Mouse (Mus musculus) liver, embryonic 16.5 days (tissue): Measurements from ENCODE around the gene Kmt2d. TPM values are rescaled to one million over a fixed set of nuclear protein-coding genes. Genes with fewer than 3 reads are reported as not detected.
A peak's percentile ranks its signal among the peaks of the same experiment; 100 is the strongest.

Experiments
- ATAC-seq: fragments of 200-750 bp; cut with Nextera tagmentation; 2 replicates; pipeline ENCODE4 v1.8.0; 2017; ENCODE audit warnings: low read depth, mild to moderate bottlenecking, moderate number of reproducible peaks, moderate library complexity
- H3K27ac ChIP-seq: fragments of 300-500 bp; sonication (generic); 2 replicates; pipeline ENCODE4 v1.5.1; 2014; ENCODE audit warnings: mild to moderate bottlenecking, low read length
- H3K27me3 ChIP-seq: fragments of 300-500 bp; sonication (generic); 2 replicates; pipeline ENCODE4 v1.6.1; 2014; ENCODE audit warnings: low read depth, low read length, mixed read lengths; ENCODE audit not compliant: control insufficient read depth, insufficient read depth
- H3K36me3 ChIP-seq: fragments of 300-500 bp; sonication (generic); 2 replicates; pipeline ENCODE4 v1.6.1; 2014; ENCODE audit warnings: mild to moderate bottlenecking; ENCODE audit not compliant: control insufficient read depth, insufficient read depth
- H3K4me1 ChIP-seq: fragments of 300-500 bp; sonication (generic); 2 replicates; pipeline ENCODE4 v1.6.1; 2014; ENCODE audit warnings: low read depth, low read length, mixed read lengths; ENCODE audit not compliant: control insufficient read depth
- H3K4me2 ChIP-seq: fragments of 300-500 bp; sonication (generic); 2 replicates; pipeline ENCODE4 v1.6.1; 2014; ENCODE audit warnings: low read depth, low read length, mixed read lengths
- H3K4me3 ChIP-seq: fragments of 300-500 bp; sonication (generic); 2 replicates; pipeline ENCODE4 v1.5.1; 2014; ENCODE audit warnings: low read depth, mild to moderate bottlenecking, low read length
- H3K9ac ChIP-seq: fragments of 300-500 bp; sonication (generic); 2 replicates; pipeline ENCODE4 v1.6.1; 2014; ENCODE audit warnings: low read depth, low read length
- H3K9me3 ChIP-seq: fragments of 300-500 bp; sonication (generic); replicated peaks from 2 replicates; pipeline ENCODE4 v1.6.1; 2016; ENCODE audit warnings: low read length; ENCODE audit not compliant: control insufficient read depth
- WGBS: fragments of 180-500 bp; shearing (Covaris S2); extraction: QIAGEN DNeasy Blood & Tissue Kit; methylation state at CpG from one replicate; pipeline ENCODE4 v1.1.7; 2014; ENCODE audit not compliant: insufficient replicate concordance; 5-methylcytosine and 5-hydroxymethylcytosine counted together
- polyA plus RNA-seq: library from polyadenylated mRNA; unstranded; fragments of >200 nt; fragmentation: Nextera tagmentation; extraction: Ambion mirVana; gene quantifications from 2 replicates; pipeline ENCODE4 v1.2.1, GENCODE M21; 2015

Gene Kmt2d
- polyA plus RNA-seq, 1 experiment from 2014 or later: 4.0 TPM

DNA sequence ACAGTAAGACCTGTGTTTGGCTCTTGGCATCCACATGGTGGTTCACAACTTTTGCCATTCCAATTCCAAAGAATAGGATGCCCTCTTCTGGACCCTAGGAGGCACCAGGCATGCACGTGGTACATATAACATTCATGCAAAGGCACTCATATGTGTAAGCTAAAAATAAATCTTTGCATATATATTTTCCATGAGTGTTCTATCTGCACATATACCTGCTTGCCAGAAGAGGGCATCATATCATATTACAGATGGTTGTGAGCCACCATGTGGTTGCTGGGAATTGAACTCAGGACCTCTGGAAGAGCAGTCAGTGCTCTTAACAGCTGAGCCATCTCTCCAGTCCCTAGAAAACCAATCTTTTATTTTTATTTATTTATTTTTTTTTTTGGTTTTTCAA lies 30.5 kb upstream of the Kmt2d start:
- H3K27me3 ChIP-seq: peaks cover 38% of the 10 kb centered on the region
- H3K9ac ChIP-seq: no peak overlapping the region
- H3K4me2 ChIP-seq: no peak overlapping the region
- H3K9me3 ChIP-seq: no peaks in the 10 kb centered on the region
- no peaks in the 10 kb centered on the region; the same call in 1 of the 2 replicates for H3K4me1 ChIP-seq
- 39% methylated on average over 1 of the region's 1 CpGs for WGBS
- no peaks in the 10 kb centered on the region for H3K36me3 ChIP-seq
- H3K27ac ChIP-seq: no peak overlapping the region
- ATAC-seq: no peak
- H3K4me3 ChIP-seq: no peak overlapping the region

DNA sequence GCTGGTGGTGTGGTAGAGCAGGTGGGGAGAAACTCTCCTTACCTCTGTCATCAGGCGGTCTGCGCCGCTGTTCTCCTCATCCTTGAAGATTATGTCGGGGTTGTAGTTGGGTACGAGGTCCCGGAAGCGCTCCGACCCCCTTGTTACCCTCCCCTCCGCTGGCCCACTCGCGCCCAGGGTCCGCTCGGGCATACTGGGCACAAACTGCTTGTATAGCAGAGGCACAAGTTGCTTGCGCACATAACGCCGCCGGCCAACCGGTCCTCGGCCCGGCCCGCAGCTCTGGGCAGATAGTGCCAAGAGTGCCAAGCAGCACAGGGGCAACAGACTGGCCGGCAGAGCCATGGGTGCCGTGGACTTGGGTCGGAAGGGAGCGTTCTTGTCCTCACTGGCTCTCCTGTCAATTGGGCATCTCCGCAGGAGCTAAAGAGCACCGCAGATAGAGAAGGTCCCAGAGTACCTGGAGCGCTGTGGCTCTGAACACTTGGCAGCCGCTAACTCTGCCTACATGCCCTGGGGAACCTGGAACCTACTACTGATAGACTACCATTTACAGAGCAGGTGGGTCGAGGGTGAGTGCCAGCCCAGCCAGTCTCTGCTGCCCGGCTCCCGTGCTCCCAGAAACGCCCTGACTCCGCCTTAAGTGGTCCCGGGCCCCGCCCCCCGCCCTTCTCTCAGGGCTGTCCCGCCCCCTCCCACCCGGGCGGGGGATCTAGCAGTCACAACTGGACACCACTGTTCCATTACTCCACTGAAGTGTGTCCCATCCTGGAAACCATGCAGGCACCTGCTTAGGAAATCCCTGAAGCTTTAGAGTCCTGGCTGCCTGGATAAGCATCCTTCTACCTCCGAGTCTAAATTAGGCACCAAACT lies 27.2 kb upstream of the Kmt2d start, which contains the start of gene Dhh:
Gene Dhh, minus strand, starts transcription at position 613 of the 873 bp plus-strand sequence.
- Histone ChIP-seq H3K9ac (no peak within 1 kb of the TSS), H3K4me3 (no peak within 1 kb of the TSS), H3K4me1 (peaks cover 27% of the 10 kb centered on the region), H3K36me3 (no peaks in the 10 kb centered on the region), H3K27ac (no peak within 1 kb of the TSS), H3K9me3 (no peaks in the 10 kb centered on the region), H3K4me2 (0 out of 2 replicates have a peak within 1 kb of the TSS, but pooled peaks have one; percentile 9), H3K27me3 (peaks cover 71% of the 10 kb centered on the region)
- no peak for ATAC-seq
- WGBS: 2% methylated on average over 41 of the region's 41 CpGs

DNA sequence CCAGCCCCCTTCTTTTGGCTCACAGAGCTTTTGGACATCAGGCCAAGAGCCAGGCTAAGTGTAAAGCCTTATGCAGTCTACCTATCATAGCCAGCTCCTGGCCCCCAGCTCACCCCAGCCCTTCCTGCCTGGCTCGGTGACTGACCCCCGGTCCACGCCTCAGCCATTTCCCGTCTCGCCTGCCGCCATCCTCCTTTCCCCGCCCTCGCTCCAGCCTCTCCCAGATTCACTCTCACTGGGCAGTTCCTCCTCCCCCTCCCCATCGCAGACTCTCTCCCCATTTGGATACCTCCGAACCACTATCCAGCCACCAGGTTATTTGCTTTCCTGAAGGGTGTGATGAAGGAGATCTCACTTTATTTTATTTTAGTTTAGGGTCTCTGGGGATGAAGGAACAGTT lies 26.5 kb upstream of the Kmt2d start:
- H3K4me2 ChIP-seq: no peak overlapping the region
- no peaks in the 10 kb centered on the region for H3K9me3 ChIP-seq
- 5% methylated on average over 10 of the region's 10 CpGs for WGBS
- H3K4me1 ChIP-seq: peaks cover 27% of the 10 kb centered on the region
- no peak overlapping the region for H3K4me3 ChIP-seq
- H3K9ac ChIP-seq: no peak overlapping the region
- no peaks in the 10 kb centered on the region for H3K36me3 ChIP-seq
- H3K27ac ChIP-seq: no peak overlapping the region
- peaks cover 78% of the 10 kb centered on the region for H3K27me3 ChIP-seq
- no peak for ATAC-seq

DNA sequence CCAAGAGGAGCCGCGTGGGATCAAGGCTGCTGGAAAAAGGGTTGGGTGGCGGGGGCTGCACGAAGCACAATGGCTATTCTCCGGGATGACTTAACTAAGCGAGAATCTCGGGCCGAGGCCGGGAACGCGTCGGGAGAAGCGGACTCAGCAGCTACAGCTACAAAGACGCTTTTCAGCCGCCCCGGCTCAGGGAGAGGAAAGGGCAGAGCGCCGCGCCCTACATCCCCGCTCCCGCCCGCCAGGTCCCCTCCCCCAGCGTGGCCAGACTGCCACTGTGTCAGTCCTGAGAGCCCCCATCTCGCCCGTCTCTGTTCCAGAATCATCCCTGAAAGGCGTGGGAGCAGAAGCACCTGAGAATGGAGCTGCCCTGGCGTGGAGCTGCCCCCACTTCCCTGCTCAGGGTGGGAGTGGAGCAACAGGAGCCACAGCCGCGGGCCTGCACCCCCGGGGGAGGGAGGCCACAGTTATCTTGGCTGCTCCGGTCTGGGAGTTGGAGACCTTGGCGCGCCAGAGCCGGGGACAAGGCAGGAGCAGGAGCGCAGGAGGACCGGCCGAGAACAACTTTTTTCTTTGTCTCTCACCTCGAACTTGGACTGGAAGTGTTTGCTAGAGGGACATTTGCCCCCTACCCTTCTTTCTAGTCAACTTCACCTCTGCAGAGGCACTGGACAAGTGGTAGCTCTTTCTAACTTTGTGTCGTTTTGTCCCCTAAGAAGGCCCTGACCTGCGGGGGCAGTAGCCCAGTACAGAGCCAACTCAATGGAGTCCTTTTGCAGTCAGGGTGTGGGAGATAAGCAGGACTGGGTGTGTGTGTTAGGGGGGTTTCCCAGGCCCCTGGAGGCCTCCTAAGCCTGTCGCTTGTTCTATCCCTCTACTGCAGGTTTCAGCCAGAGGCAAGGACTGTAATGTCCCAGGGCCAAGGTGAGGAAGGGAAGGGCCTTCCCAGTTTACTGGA lies 24.9 kb upstream of the Kmt2d start:
- no peak for ATAC-seq
- peaks cover 79% of the 10 kb centered on the region for H3K27me3 ChIP-seq
- WGBS: 3% methylated on average over 39 of the region's 41 CpGs
- peak overlapping the region; percentile 19; the same call in 1 of the 2 replicates for H3K4me3 ChIP-seq
- H3K9me3 ChIP-seq: no peaks in the 10 kb centered on the region
- H3K4me2 ChIP-seq: peak overlapping the region; percentile 40
- H3K4me1 ChIP-seq: peaks cover 34% of the 10 kb centered on the region
- H3K36me3 ChIP-seq: no peaks in the 10 kb centered on the region
- H3K27ac ChIP-seq: no peak overlapping the region
- no peak overlapping the region for H3K9ac ChIP-seq

DNA sequence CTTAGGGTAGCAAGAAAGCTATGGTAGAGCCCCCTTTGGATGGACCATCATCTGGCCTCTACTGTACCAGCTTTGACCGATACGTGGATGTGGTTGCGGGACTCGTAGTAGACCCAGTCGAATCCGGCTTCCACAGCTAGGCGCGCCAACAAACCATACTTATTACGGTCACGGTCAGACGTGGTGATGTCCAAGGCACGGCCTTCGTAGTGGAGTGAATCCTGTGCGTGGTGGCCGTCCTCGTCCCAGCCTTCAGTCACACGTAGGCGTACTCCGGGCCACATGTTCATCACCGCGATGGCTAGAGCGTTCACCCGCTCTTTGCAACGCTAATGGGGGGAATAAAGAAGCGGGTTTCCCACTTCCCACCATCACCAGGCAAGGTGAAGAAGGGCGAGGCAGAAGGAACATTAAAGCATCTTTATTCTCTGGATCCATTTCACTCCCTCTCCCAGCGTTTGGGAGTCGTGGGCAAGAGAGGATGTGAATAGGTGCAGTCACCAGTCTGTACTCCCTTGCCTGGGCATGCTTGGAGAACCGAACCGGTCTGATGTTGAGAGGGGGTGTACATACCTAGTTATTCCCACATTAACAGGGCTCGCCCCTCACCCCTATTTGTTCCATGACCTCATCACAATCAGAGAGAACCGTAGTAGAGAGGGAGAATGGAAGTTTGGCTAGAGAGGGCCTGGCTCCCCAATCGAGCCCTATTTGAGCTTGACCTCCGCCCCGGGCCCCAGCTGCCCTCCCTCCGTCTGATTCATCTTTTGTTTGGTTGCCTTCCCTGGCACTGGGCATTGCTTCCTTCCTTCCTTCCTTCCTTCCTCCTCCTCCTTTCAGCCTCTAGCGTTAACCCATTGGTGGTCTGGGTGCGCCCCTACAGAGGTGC lies 24.0 kb upstream of the Kmt2d start:
- Histone ChIP-seq H3K4me1 (peaks cover 34% of the 10 kb centered on the region), H3K9ac (no peak overlapping the region), H3K36me3 (no peaks in the 10 kb centered on the region), H3K4me2 (peak overlapping the region; percentile 80), H3K27me3 (peaks cover 75% of the 10 kb centered on the region), H3K9me3 (no peaks in the 10 kb centered on the region), H3K27ac (no peak overlapping the region), H3K4me3 (peak overlapping the region; percentile 59)
- WGBS: 2% methylated on average over 38 of the region's 38 CpGs
- no peak for ATAC-seq

DNA sequence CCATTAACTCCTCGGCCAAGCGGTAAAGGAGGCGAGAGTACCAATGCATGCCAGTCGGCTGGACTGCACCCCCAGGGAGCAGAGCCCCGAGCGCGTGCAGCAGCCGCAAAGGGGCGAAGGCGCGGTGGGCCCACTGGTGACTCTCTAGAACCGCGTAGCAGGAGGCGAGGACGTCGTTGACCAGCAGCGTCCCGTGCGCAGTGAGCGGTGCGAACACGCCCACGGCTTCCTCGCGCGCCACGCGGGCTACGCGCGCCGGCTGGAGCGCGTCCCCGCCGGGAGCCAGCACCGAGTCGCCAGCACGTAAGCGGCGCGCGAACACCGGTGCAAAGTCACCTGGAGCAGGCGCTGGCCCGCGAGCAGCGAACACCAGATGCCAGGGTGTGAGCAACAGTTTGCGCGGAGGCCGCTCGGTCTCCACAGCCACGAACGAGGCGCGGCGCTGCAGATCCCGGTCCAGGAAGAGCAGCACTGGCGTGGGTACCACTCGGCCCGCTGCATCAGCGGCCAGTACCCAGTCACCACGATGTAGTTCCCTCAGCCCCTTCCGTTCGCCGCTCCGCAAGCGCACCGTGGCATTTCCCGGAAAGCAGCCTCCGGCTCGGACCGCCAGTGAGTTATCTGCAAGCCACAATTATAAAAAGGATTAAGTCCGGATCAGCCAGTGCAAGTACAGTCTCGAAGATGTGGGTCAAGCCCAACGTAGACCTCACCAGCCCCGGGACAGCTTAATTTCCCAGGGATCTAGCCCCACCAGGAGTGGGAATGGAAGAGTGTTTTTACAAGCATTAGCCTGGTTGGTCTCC lies 23.1 kb upstream of the Kmt2d start, which contains the start of gene Rhebl1:
Gene Rhebl1, minus strand, starts transcription at position 601 of the 806 bp plus-strand sequence.
- no peak within 1 kb of the TSS for H3K27ac ChIP-seq
- ATAC-seq: no peak

DNA sequence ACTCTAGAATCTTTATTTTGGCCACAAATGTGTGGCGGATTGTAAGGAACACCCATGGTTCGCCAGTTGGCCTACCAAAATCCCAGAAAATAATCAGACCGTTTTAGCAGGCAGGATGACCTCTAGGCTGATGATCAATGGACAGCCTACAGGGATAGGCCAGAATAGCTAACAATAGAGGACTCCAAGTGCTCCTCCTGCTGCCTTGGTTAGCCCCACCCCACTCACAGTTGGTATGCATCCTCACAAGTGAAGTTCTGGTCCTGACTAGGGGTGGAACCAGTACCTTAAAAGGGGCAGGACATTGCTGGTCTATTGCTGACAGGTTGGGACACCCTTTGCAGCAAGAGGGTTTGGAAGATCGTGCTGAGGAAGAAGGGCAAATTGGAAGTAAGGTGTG lies 22.0 kb upstream of the Kmt2d start:
- ATAC-seq: no peak
- H3K27ac ChIP-seq: no peak overlapping the region

More for the DNA sequence above, 23.1 kb upstream of the Kmt2d start, which contains the start of gene Rhebl1:
- Histone ChIP-seq H3K36me3 (no peaks in the 10 kb centered on the region), H3K4me3 (peak within 1 kb of the TSS; percentile 59), H3K4me2 (peak within 1 kb of the TSS; percentile 80), H3K9ac (peak within 1 kb of the TSS; percentile 39; the same call in 1 of the 2 replicates), H3K27me3 (peaks cover 67% of the 10 kb centered on the region), H3K9me3 (no peaks in the 10 kb centered on the region), H3K4me1 (peaks cover 34% of the 10 kb centered on the region)
- whole genome bisulfite sequencing: under 1% methylated on average over 76 of the region's 77 CpGs

More for the DNA sequence above, 22.0 kb upstream of the Kmt2d start:
- H3K9ac ChIP-seq: no peak overlapping the region
- no peaks in the 10 kb centered on the region for H3K9me3 ChIP-seq
- 59% methylated on average over 4 of the region's 4 CpGs for WGBS
- peaks cover 34% of the 10 kb centered on the region for H3K4me1 ChIP-seq
- no peaks in the 10 kb centered on the region for H3K36me3 ChIP-seq
- no peak overlapping the region for H3K4me3 ChIP-seq
- peaks cover 56% of the 10 kb centered on the region for H3K27me3 ChIP-seq
- H3K4me2 ChIP-seq: no peak overlapping the region
